Mouse (Mus musculus): ENCODE results near the gene Slc2a6. TPM values are rescaled to one million over a fixed set of nuclear protein-coding genes. Genes with fewer than 3 reads are reported as not detected.
A peak's percentile ranks its signal among the peaks of the same experiment; 100 is the strongest.

Slc2a6 gene
- 0.97 and 1.3 TPM in 2 replicates for polyA plus RNA-seq (2015; fragmentation: Nextera tagmentation; extraction: Ambion mirVana)

DNA sequence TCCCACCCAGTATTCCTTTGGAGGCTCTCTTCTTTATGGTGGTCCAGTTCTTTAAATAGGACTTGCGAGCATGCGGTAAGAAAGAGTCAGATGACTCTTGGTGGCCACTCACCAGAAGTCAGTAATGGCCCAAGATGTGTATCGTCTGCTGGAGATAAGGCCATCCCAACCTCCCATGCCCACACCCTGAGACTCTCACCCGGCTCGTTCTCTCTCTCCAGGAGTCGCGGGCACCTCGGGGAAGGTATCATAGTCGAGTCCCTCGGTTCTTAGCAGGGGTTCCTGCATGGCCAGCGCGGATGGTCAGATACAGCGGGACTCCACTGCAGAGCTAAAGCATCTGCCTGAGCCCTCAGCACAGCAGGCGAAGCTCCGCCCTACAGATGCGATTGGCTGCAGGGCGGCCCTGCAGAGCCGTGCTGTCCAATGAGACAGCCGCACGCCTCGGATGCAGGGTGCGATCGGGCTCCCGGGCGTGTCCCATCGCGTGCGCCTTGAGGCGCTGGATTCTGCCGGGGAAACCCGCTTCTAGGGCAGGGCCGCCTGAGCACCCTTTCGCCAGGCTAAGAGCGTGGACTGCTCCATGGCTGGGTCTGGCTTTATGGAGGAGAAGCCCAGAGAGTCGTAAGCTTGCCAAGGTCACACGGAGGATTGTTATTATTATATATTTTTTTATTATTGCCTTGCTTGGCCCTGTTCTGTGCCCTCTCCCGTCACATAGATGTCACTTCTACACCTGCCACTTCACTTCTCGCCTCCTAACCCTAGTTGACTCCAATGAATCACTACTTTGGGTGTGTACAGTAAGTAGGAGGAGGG, at the start of gene Slc2a6:
Gene Slc2a6, minus strand, starts transcription at position 381 of the 819 bp plus-strand sequence.
- ATAC-seq: peak; percentile 99
- Histone ChIP-seq H3K9me3 (no peaks in the 10 kb centered on the region), H3K27ac (no peak within 1 kb of the TSS), H3K4me1 (replicated peaks) (peaks cover 5% of the 10 kb centered on the region), H3K9ac (peak within 1 kb of the TSS; percentile 23; the same call in 1 of the 2 replicates), H3K36me3 (no peaks in the 10 kb centered on the region), H3K27me3 (replicated peaks) (peaks cover 6% of the 10 kb centered on the region; the same call in 1 of the 2 replicates), H3K4me3 (replicated peaks) (peak within 1 kb of the TSS; percentile 18), H3K4me2 (replicated peaks) (peak within 1 kb of the TSS; percentile 59)
- WGBS: 3% methylated on average over 38 of the region's 38 CpGs

- Histone ChIP-seq H3K4me2 (replicated peaks) (no peak overlapping the region), H3K27ac (no peak overlapping the region), H3K36me3 (no peaks in the 10 kb centered on the region), H3K4me1 (replicated peaks) (peaks cover 30% of the 10 kb centered on the region), H3K9me3 (no peaks in the 10 kb centered on the region), H3K4me3 (replicated peaks) (no peak overlapping the region), H3K9ac (no peak overlapping the region), H3K27me3 (replicated peaks) (0 out of 2 replicates have a peak, but pooled peaks cover 3% of the 10 kb centered on the region)
- peak; percentile 39; the same call in 1 of the 2 replicates for ATAC-seq
- WGBS: 55% methylated on average over 3 of the region's 3 CpGs
These were observed 47.7 kb upstream of the Slc2a6 start for GRCm38 (mm10) chr2:27075485-27075884.

GRCm38 (mm10) chr2:27074804-27075203, 47.0 kb upstream of the Slc2a6 start:
- Histone ChIP-seq H3K27me3 (replicated peaks) (0 out of 2 replicates have a peak, but pooled peaks cover 3% of the 10 kb centered on the region), H3K9me3 (no peaks in the 10 kb centered on the region), H3K4me1 (replicated peaks) (peaks cover 29% of the 10 kb centered on the region), H3K27ac (no peak overlapping the region), H3K36me3 (no peaks in the 10 kb centered on the region), H3K9ac (no peak overlapping the region), H3K4me3 (replicated peaks) (no peak overlapping the region), H3K4me2 (replicated peaks) (no peak overlapping the region)
- ATAC-seq: no peak
- WGBS: 73% methylated on average over 4 of the region's 4 CpGs

DNA sequence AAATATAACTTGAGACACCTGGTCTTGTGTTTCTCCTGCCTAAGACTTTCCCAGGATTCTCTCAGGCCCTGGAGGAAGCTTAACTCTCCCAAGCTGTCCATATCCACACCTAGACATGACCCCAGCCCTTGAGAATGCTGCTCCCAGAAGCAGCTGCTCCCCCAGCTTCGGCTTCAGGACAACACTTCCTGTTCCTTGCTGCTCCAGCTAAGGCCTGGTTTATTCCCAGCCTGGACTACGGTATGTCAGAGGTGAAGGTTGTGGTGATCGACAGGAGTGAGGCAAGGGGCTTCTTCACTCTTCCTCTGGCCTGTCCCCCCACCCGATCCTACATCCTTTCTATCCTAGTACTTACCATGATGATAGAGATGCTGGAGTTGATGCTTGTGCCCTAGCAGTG, 45.6 kb upstream of the Slc2a6 start:
- no peak overlapping the region for H3K9ac ChIP-seq
- no peak overlapping the region for H3K27ac ChIP-seq
- H3K4me2 ChIP-seq (replicated peaks): no peak overlapping the region
- ATAC-seq: no peak
- 0 out of 2 replicates have a peak, but pooled peaks cover 3% of the 10 kb centered on the region for H3K27me3 ChIP-seq (replicated peaks)
- no peak overlapping the region for H3K4me3 ChIP-seq (replicated peaks)
- peaks cover 15% of the 10 kb centered on the region for H3K4me1 ChIP-seq (replicated peaks)
- no peaks in the 10 kb centered on the region for H3K9me3 ChIP-seq
- 62% methylated on average over 4 of the region's 4 CpGs for WGBS
- H3K36me3 ChIP-seq: no peaks in the 10 kb centered on the region

DNA sequence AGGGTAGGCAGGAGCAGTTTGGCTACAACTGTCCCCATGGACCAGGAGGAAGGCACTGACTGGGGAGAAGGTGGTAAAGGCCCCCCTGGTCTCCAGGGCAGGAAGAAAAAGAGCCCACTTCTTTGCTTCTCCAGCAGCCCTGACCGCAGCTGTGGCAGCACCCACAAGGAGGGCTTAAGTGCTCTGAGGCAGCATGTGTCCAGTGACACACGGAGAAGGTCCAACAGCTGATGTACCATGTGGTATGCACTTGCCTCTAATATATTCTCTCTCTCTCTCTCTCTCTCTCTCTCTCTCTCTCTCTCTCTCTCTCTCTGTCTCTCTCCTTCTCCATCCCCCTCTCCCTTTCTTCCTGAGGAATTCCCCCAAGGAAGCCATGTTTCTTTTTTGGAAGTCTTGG, 44.2 kb upstream of the Slc2a6 start, which contains the start of gene Mymk:
Gene Mymk, minus strand, starts transcription at position 202 of the 400 bp plus-strand sequence.
- no peak for ATAC-seq
- Histone ChIP-seq H3K4me2 (replicated peaks) (no peak within 1 kb of the TSS), H3K4me1 (replicated peaks) (peaks cover 8% of the 10 kb centered on the region; the same call in 1 of the 2 replicates), H3K27me3 (replicated peaks) (no peaks in the 10 kb centered on the region), H3K36me3 (no peaks in the 10 kb centered on the region), H3K9ac (no peak within 1 kb of the TSS), H3K27ac (no peak within 1 kb of the TSS), H3K9me3 (no peaks in the 10 kb centered on the region), H3K4me3 (replicated peaks) (no peak within 1 kb of the TSS)
- whole genome bisulfite sequencing: 72% methylated on average over 2 of the region's 2 CpGs

DNA sequence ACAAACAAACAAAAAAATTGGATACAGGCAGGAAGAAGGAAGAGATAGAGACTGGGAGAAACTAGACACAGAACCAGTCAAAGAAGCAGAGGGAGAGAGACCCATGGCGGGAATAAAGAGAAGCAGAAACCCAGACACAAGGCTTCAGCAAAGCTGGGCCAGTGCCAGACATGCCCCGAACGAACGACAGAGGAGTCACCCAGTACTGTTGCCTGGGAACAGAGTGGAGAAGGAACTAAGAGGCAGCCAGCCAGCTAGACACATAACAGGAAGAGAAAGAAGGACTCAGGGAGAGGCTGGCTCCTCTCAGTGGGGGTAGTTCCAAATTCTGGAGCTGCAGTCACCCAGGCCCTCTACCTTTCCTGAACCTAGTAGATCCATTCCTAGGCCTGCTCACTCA, 43.3 kb upstream of the Slc2a6 start:
- Histone ChIP-seq H3K4me1 (replicated peaks) (peaks cover 8% of the 10 kb centered on the region; the same call in 1 of the 2 replicates), H3K9ac (no peak overlapping the region), H3K27me3 (replicated peaks) (no peaks in the 10 kb centered on the region), H3K4me2 (replicated peaks) (no peak overlapping the region), H3K36me3 (no peaks in the 10 kb centered on the region), H3K9me3 (no peaks in the 10 kb centered on the region), H3K27ac (no peak overlapping the region), H3K4me3 (replicated peaks) (no peak overlapping the region)
- peak; percentile 66 for ATAC-seq
- WGBS: 18% methylated on average over 4 of the region's 4 CpGs

- H3K36me3 ChIP-seq: no peaks in the 10 kb centered on the region
- H3K4me2 ChIP-seq (replicated peaks): no peak overlapping the region
- no peaks in the 10 kb centered on the region for H3K27me3 ChIP-seq (replicated peaks)
- H3K9me3 ChIP-seq: no peaks in the 10 kb centered on the region
- no peak overlapping the region for H3K4me3 ChIP-seq (replicated peaks)
- 83% methylated on average over 2 of the region's 2 CpGs for WGBS
- H3K27ac ChIP-seq: no peak overlapping the region
- peaks cover 8% of the 10 kb centered on the region; the same call in 1 of the 2 replicates for H3K4me1 ChIP-seq (replicated peaks)
- ATAC-seq: no peak
- H3K9ac ChIP-seq: no peak overlapping the region
These were observed 42.5 kb upstream of the Slc2a6 start for GRCm38 (mm10) chr2:27070247-27070813.

DNA sequence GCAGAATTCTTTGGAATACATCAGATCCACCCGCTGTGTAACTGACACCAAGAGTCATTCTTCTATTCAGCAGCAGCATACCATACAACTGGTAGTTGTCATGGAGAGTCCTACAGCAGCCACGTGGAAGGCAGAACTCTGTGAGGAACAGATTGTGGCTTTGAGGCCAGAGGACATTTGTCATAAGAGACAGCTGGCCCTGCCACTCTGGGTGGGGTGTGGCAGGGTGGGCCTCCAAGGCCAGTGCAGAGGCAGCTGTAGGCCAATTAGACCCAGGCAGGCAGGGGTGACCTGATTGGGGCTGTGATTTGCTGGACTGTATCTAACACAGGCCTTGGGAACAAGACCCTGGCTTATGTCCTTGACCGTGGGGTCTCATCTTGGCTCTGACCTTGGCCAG, 41.8 kb upstream of the Slc2a6 start:
- Histone ChIP-seq H3K9me3 (no peaks in the 10 kb centered on the region), H3K4me3 (replicated peaks) (no peak overlapping the region), H3K4me1 (replicated peaks) (peaks cover 8% of the 10 kb centered on the region; the same call in 1 of the 2 replicates), H3K36me3 (no peaks in the 10 kb centered on the region), H3K27me3 (replicated peaks) (no peaks in the 10 kb centered on the region), H3K27ac (no peak overlapping the region), H3K4me2 (replicated peaks) (no peak overlapping the region), H3K9ac (no peak overlapping the region)
- WGBS: 59% methylated on average over 3 of the region's 3 CpGs
- no peak for ATAC-seq

- no peak for ATAC-seq
- no peaks in the 10 kb centered on the region for H3K9me3 ChIP-seq
- H3K4me3 ChIP-seq (replicated peaks): no peak overlapping the region
- no peak overlapping the region for H3K9ac ChIP-seq
- no peak overlapping the region for H3K27ac ChIP-seq
- WGBS: 42% methylated on average over 2 of the region's 2 CpGs
- H3K4me1 ChIP-seq (replicated peaks): peaks cover 8% of the 10 kb centered on the region; the same call in 1 of the 2 replicates
- no peaks in the 10 kb centered on the region for H3K27me3 ChIP-seq (replicated peaks)
- H3K4me2 ChIP-seq (replicated peaks): no peak overlapping the region
- H3K36me3 ChIP-seq: no peaks in the 10 kb centered on the region
These were observed 40.2 kb upstream of the Slc2a6 start for GRCm38 (mm10) chr2:27067996-27068395.

- no peak for ATAC-seq
- Histone ChIP-seq H3K4me3 (replicated peaks) (no peak overlapping the region), H3K36me3 (no peaks in the 10 kb centered on the region), H3K9ac (no peak overlapping the region), H3K27me3 (replicated peaks) (no peaks in the 10 kb centered on the region), H3K9me3 (no peaks in the 10 kb centered on the region), H3K4me2 (replicated peaks) (no peak overlapping the region), H3K27ac (no peak overlapping the region), H3K4me1 (replicated peaks) (peaks cover 8% of the 10 kb centered on the region; the same call in 1 of the 2 replicates)
- 81% methylated on average over 2 of the region's 2 CpGs for WGBS
These were observed 39.3 kb upstream of the Slc2a6 start for GRCm38 (mm10) chr2:27067124-27067523.

- Histone ChIP-seq H3K4me3 (replicated peaks) (no peak overlapping the region), H3K4me2 (replicated peaks) (peak overlapping the region; percentile 36; the same call in 1 of the 2 replicates), H3K9ac (no peak overlapping the region), H3K9me3 (no peaks in the 10 kb centered on the region), H3K4me1 (replicated peaks) (peaks cover 13% of the 10 kb centered on the region), H3K27me3 (replicated peaks) (no peaks in the 10 kb centered on the region), H3K27ac (no peak overlapping the region), H3K36me3 (no peaks in the 10 kb centered on the region)
- no peak for ATAC-seq
- 65% methylated on average over 9 of the region's 9 CpGs for WGBS
These were observed 31.4 kb upstream of the Slc2a6 start for GRCm38 (mm10) chr2:27059187-27059586.

- Histone ChIP-seq H3K9ac (no peak overlapping the region), H3K27ac (no peak overlapping the region), H3K4me3 (replicated peaks) (no peak overlapping the region), H3K9me3 (no peaks in the 10 kb centered on the region), H3K36me3 (no peaks in the 10 kb centered on the region), H3K27me3 (replicated peaks) (no peaks in the 10 kb centered on the region), H3K4me1 (replicated peaks) (peaks cover 13% of the 10 kb centered on the region), H3K4me2 (replicated peaks) (peak overlapping the region; percentile 36)
- 14% methylated on average over 12 of the region's 12 CpGs for WGBS
- ATAC-seq: no peak
These were observed 31.0 kb upstream of the Slc2a6 start for GRCm38 (mm10) chr2:27058751-27059150.

All from intestine, embryonic 15.5 days (tissue).